Mouse (Mus musculus) lung, adult 2 months (tissue): Measurements from ENCODE around the gene Cops2.
A peak's percentile ranks its signal among the peaks of the same experiment; 100 is the strongest.

ENCODE experiments used
- CTCF ChIP-seq: fragments of 200-500 bp; IDR thresholded peaks from 2 replicates; pipeline ENCODE4 v1.5.1; 2011; ENCODE audit warnings: mild to moderate bottlenecking, low read length, control low read depth; ENCODE audit not compliant: insufficient read depth
- POLR2A ChIP-seq: fragments of 200-500 bp; IDR thresholded peaks from 2 replicates; pipeline ENCODE4 v1.6.1; 2011; ENCODE audit warnings: low read depth, mild to moderate bottlenecking, control low read depth, low read length, borderline replicate concordance; ENCODE audit errors: extremely low read depth

DNA sequence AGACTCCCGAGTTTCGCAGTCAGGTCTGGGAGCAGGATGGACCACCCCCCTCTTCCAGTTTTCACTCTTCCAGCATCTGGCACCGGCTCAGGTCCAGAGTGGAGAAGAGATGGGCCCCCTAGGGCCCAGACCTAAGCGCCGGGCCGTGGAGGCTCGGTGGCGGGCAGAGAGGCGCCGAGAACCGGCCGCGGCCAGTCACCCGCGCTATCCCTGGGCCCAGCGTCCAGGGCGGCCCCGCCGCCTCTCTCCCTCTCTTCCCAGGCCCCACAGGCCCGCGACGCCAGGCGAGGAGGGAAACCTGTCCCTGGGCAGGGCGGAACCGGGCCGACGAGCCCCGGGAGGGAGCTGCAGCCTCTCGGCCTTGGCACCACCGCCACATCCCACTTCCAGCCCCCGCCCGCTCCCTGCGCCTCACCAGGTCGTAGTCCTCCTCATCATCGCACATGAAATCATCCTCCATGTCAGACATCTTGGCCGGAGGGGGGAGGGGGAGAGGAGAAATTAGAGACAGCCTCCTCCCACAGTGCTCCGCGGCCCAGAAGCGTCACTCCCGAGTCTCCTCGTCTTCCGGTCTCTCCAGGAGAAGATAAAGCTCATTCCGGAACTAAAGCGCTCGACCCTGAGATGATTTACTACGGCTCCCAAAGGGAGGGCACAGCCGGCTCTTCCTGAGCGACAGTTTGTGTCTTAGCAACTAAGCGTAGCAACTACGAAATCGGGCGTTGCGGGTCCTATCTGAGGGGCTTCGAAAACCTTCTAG, at the start of gene Cops2, which contains the start of gene Galk2:
- peak; percentile 78; the same call in 1 of the 2 replicates for TF ChIP-seq POLR2A
- TF ChIP-seq CTCF = no peak
